Comparison of ENCODE assay signal across 8 mouse cellular contexts in the genomic region with DNA sequence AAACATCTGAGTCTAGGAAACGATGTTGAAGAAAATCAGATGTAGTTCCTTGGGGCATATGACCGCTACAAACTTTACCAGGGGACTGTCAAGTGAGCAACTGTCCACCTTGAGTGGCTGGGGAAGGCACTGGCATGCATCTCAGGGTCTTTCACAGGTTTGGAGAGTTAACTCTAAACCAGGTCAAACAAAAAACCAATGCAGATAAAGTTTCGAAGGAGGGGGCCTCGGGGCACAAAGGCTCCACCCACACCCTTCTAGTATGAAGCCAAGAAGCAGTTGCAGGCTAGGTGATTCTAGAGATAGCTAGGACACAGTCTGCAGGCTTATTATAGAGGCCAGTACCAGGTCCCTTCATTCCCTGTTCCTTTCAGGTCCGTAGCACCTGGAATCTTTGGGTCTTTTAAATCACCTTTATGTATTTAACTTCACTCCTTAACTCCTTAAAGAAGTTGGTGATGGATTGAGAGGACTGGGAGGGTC. TPM values are rescaled to one million over a fixed set of nuclear protein-coding genes. Genes with fewer than 3 reads are reported as not detected.
A peak's percentile ranks its signal among the peaks of the same experiment; 100 is the strongest.
DNase-seq lines count a peak whose midpoint lies in the region; ATAC-seq and TF ChIP-seq lines count a peak whose summit lies in the region.

No protein-coding gene starts in this region.

- no peak for TF ChIP-seq POLR2A in testis, adult 2 months (IDR thresholded peaks at IDR 0.05; ENCODE audit: control insufficient read depth, low read depth, low read length)

- H3K27ac ChIP-seq in testis, adult 2 months (ENCODE audit: control insufficient read depth, insufficient read depth, low read depth, low read length), result no peak overlapping the region
- H3K27ac ChIP-seq in liver, embryonic 11.5 days (ENCODE audit: low read depth, low read length), result peak overlapping the region; percentile 8
- no peak overlapping the region for H3K27ac ChIP-seq in stomach, embryonic 16.5 days (ENCODE audit: low read length)

- no peaks in the 10 kb centered on the region for H3K36me3 ChIP-seq in testis, adult 2 months (ENCODE audit: control insufficient read depth, insufficient read depth, low read length)
- peaks cover 1% of the 10 kb centered on the region; the same call in 1 of the 2 replicates for H3K36me3 ChIP-seq in liver, embryonic 11.5 days (ENCODE audit: control insufficient read depth, insufficient read depth, low read length)
- no peaks in the 10 kb centered on the region; the same call in 1 of the 2 replicates for H3K36me3 ChIP-seq in stomach, embryonic 16.5 days (ENCODE audit: control insufficient read depth, insufficient read depth, low read length)

- peak overlapping the region; percentile 90 for H3K4me3 ChIP-seq in testis, adult 2 months (ENCODE audit: control insufficient read depth, low read depth, low read length)
- H3K4me3 ChIP-seq in liver, embryonic 11.5 days (ENCODE audit: low read depth, low read length), result peak overlapping the region; percentile 87
- H3K4me3 ChIP-seq in stomach, embryonic 16.5 days (replicated peaks; ENCODE audit: low read length), result peak overlapping the region; percentile 77

- H3K27me3 ChIP-seq in testis, adult 2 months (ENCODE audit: control insufficient read depth, insufficient read depth, low read length), result no peaks in the 10 kb centered on the region
- no peaks in the 10 kb centered on the region for H3K27me3 ChIP-seq in liver, embryonic 11.5 days (replicated peaks; ENCODE audit: control insufficient read depth, insufficient read depth, low read length)
- H3K27me3 ChIP-seq in stomach, embryonic 16.5 days (ENCODE audit: control insufficient read depth, insufficient read depth, low read length), result no peaks in the 10 kb centered on the region

- peak overlapping the region; percentile 87 for H3K9ac ChIP-seq in liver, embryonic 11.5 days (ENCODE audit: low read depth, low read length)
- H3K9ac ChIP-seq in stomach, embryonic 16.5 days (ENCODE audit: low read length), result peak overlapping the region; percentile 92; the same call in 1 of the 2 replicates

- WGBS in liver, embryonic 11.5 days, result 22% methylated on average over 5 of the region's 5 CpGs
- 11% methylated on average over 5 of the region's 5 CpGs for WGBS in stomach, embryonic 16.5 days

- H3K9me3 ChIP-seq in liver, embryonic 11.5 days (ENCODE audit: control insufficient read depth, low read length), result no peaks in the 10 kb centered on the region
- no peaks in the 10 kb centered on the region for H3K9me3 ChIP-seq in stomach, embryonic 16.5 days (replicated peaks; ENCODE audit: control insufficient read depth, low read length)

- peak; percentile 82 for ATAC-seq in liver, embryonic 11.5 days (replicated peaks; ENCODE audit: low FRiP score)
- peak; percentile 37; the same call in 1 of the 2 replicates for ATAC-seq in stomach, embryonic 16.5 days (ENCODE audit: insufficient read depth, low FRiP score)

- no peak for TF ChIP-seq CTCF in testis, adult 2 months (IDR thresholded peaks at IDR 0.05; ENCODE audit: control insufficient read depth, insufficient read depth, insufficient replicate concordance, low read depth, low read length)

- DNase-seq in cerebellum, adult 9-10 months, result peak; percentile 9
- no peak for DNase-seq in cerebellum, adult 11 months
- DNase-seq in testis, postnatal 10 days (ENCODE audit: low spot score), result no peak
- peak; percentile 58 for DNase-seq in liver, embryonic 11.5 days (ENCODE audit: low spot score)
- DNase-seq in adrenal gland, adult 2 months, result no peak
- DNase-seq in cerebellum, adult 9-11 months, result no peak

- peaks cover 9% of the 10 kb centered on the region for H3K4me1 ChIP-seq in testis, adult 2 months (ENCODE audit: control insufficient read depth, insufficient read depth, low read length)
- peaks cover 7% of the 10 kb centered on the region for H3K4me1 ChIP-seq in liver, embryonic 11.5 days (replicated peaks; ENCODE audit: control insufficient read depth, insufficient read depth, low read length)
- H3K4me1 ChIP-seq in stomach, embryonic 16.5 days (ENCODE audit: control insufficient read depth, insufficient read depth, low read length), result peaks cover 4% of the 10 kb centered on the region; the same call in 1 of the 2 replicates

- H3K4me2 ChIP-seq in liver, embryonic 11.5 days, result peak overlapping the region; percentile 83
- H3K4me2 ChIP-seq in stomach, embryonic 16.5 days (ENCODE audit: low read depth, low read length), result peak overlapping the region; percentile 91

RNA-seq across cellular contexts. Expression of gene Dctd, which starts 10.5 kb away (rescaled TPM):
- polyA plus RNA-seq in testis, adult 2 months (2012; rRNA removed), result 2.0 and 2.7 TPM in 2 replicates
- polyA plus RNA-seq in liver, embryonic 11.5 days (2014; fragmentation: Nextera tagmentation; extraction: Ambion mirVana), result 41.1 and 41.7 TPM in 2 replicates
- polyA plus RNA-seq in stomach, embryonic 16.5 days (2015; fragmentation: Nextera tagmentation; extraction: Ambion mirVana), result 22.6 and 23.5 TPM in 2 replicates
- 1 to 10 TPM; 2.6 to 3.0 TPM for total RNA-seq in adrenal gland, adult 2 months (2021)
- 2.6 and 2.8 TPM in 2 replicates for polyA plus RNA-seq in adrenal gland, adult 2 months (2012; rRNA removed)

Comparison
In these comparisons a context has a peak if more than half of its experiments do, and no peak if none do; other contexts are left out.
1. DNase-seq: peak in cerebellum, adult 9-10 months (single experiment) and liver, embryonic 11.5 days (single experiment); none in cerebellum, adult 11 months (single experiment), testis, postnatal 10 days (single experiment), adrenal gland, adult 2 months (single experiment) and cerebellum, adult 9-11 months (single experiment).
2. Peak in every context shown above with its lines, with median percentiles within 50 percentile points of each other: H3K4me3 ChIP-seq.